Mouse (Mus musculus): Measurements from ENCODE around the gene Nt5dc3.

- no peak for TF ChIP-seq CTCF (IDR thresholded peaks at IDR 0.05; ENCODE audit: low read depth, low read length)
- TF ChIP-seq POLR2A (IDR thresholded peaks at IDR 0.05; ENCODE audit: borderline replicate concordance, low read depth, low read length), result no peak
These were observed 13.3 kb upstream of the Nt5dc3 start for GRCm38 (mm10) chr10:86765344-86765966.

All from bone marrow macrophage, adult 2 months (primary cell).